Mouse (Mus musculus): ENCODE measurements around the gene Lag3. TPM values are rescaled to one million over a fixed set of nuclear protein-coding genes. Genes with fewer than 3 reads are reported as not detected.
"Not testable (repeated sequence)": the region's sequence is repeated elsewhere in the genome, so short reads cannot be mapped to it uniquely, and the experiment has no call there.

Lag3 gene
- polyA plus RNA-seq, 1 experiment, result 7.0 TPM

GRCm38 (mm10) chr6:124898359-124898758, 13.1 kb downstream of the Lag3 start:
- Histone ChIP-seq H3K27ac (ENCODE audit: insufficient read depth, low read depth, low read length) (no peak overlapping the region), H3K4me1 (ENCODE audit: control insufficient read depth, insufficient read depth, insufficient read length, low read length) (no peaks in the 10 kb centered on the region)

GRCm38 (mm10) chr6:124894113-124894512, 17.4 kb downstream of the Lag3 start:
- not testable (repeated sequence) for H3K36me3 ChIP-seq (ENCODE audit: control insufficient read depth, insufficient read depth, low read length); H3K4me3 ChIP-seq (ENCODE audit: low read depth, low read length); H3K27me3 ChIP-seq (ENCODE audit: control insufficient read depth, insufficient read depth, low read length); H3K27ac ChIP-seq (ENCODE audit: insufficient read depth, low read depth, low read length); H3K4me1 ChIP-seq (ENCODE audit: control insufficient read depth, insufficient read depth, insufficient read length, low read length)
- 80% methylated on average over 2 of the region's 2 CpGs for WGBS

More at GRCm38 (mm10) chr6:124898359-124898758, 13.1 kb downstream of the Lag3 start:
- Histone ChIP-seq H3K27me3 (ENCODE audit: control insufficient read depth, insufficient read depth, low read length) (no peaks in the 10 kb centered on the region), H3K36me3 (ENCODE audit: control insufficient read depth, insufficient read depth, low read length) (no peaks in the 10 kb centered on the region), H3K4me3 (ENCODE audit: low read depth, low read length) (no peak overlapping the region)
- TF ChIP-seq CTCF (IDR thresholded peaks at IDR 0.05; ENCODE audit: extremely low read depth, insufficient read length, insufficient replicate concordance, low read depth, low read length) (no peak), POLR2A (IDR thresholded peaks at IDR 0.05; ENCODE audit: low read depth, low read length) (no peak)
- WGBS, result 41% methylated on average over 3 of the region's 3 CpGs

GRCm38 (mm10) chr6:124890997-124891396, 20.5 kb downstream of the Lag3 start:
- no peak overlapping the region for H3K4me3 ChIP-seq (ENCODE audit: low read depth, low read length)
- no peaks in the 10 kb centered on the region for H3K36me3 ChIP-seq (ENCODE audit: control insufficient read depth, insufficient read depth, low read length)
- WGBS, result 58% methylated on average over 6 of the region's 6 CpGs
- TF ChIP-seq CTCF (IDR thresholded peaks at IDR 0.05; ENCODE audit: extremely low read depth, insufficient read length, insufficient replicate concordance, low read depth, low read length) (no peak), POLR2A (IDR thresholded peaks at IDR 0.05; ENCODE audit: low read depth, low read length) (no peak)
- no peak overlapping the region for H3K27ac ChIP-seq (ENCODE audit: insufficient read depth, low read depth, low read length)
- no peaks in the 10 kb centered on the region for H3K27me3 ChIP-seq (ENCODE audit: control insufficient read depth, insufficient read depth, low read length)
- no peaks in the 10 kb centered on the region for H3K4me1 ChIP-seq (ENCODE audit: control insufficient read depth, insufficient read depth, insufficient read length, low read length)

GRCm38 (mm10) chr6:124888555-124889125, 22.9 kb downstream of the Lag3 start:
- Histone ChIP-seq H3K4me3 (ENCODE audit: low read depth, low read length) (no peak overlapping the region), H3K27ac (ENCODE audit: insufficient read depth, low read depth, low read length) (no peak overlapping the region), H3K36me3 (ENCODE audit: control insufficient read depth, insufficient read depth, low read length) (no peaks in the 10 kb centered on the region), H3K27me3 (ENCODE audit: control insufficient read depth, insufficient read depth, low read length) (no peaks in the 10 kb centered on the region), H3K4me1 (ENCODE audit: control insufficient read depth, insufficient read depth, insufficient read length, low read length) (no peaks in the 10 kb centered on the region)
- no peak for TF ChIP-seq CTCF (IDR thresholded peaks at IDR 0.05; ENCODE audit: extremely low read depth, insufficient read length, insufficient replicate concordance, low read depth, low read length)
- WGBS, result 87% methylated on average over 6 of the region's 6 CpGs

GRCm38 (mm10) chr6:124887986-124888385, 23.5 kb downstream of the Lag3 start, which contains the start of gene Cd4:
TSS of gene Cd4 (minus strand) at chr6:124888221.
- Histone ChIP-seq H3K4me3 (ENCODE audit: low read depth, low read length) (peak within 1 kb of the TSS; percentile 36), H3K27me3 (ENCODE audit: control insufficient read depth, insufficient read depth, low read length) (no peaks in the 10 kb centered on the region), H3K4me1 (ENCODE audit: control insufficient read depth, insufficient read depth, insufficient read length, low read length) (no peaks in the 10 kb centered on the region), H3K36me3 (ENCODE audit: control insufficient read depth, insufficient read depth, low read length) (no peaks in the 10 kb centered on the region), H3K27ac (ENCODE audit: insufficient read depth, low read depth, low read length) (no peak within 1 kb of the TSS)
- 76% methylated on average over 9 of the region's 9 CpGs for WGBS
- TF ChIP-seq CTCF (IDR thresholded peaks at IDR 0.05; ENCODE audit: extremely low read depth, insufficient read length, insufficient replicate concordance, low read depth, low read length) (no peak), POLR2A (IDR thresholded peaks at IDR 0.05; ENCODE audit: low read depth, low read length) (no peak)

GRCm38 (mm10) chr6:124885956-124886381, 25.5 kb downstream of the Lag3 start:
- Histone ChIP-seq H3K36me3 (ENCODE audit: control insufficient read depth, insufficient read depth, low read length) (no peaks in the 10 kb centered on the region), H3K27me3 (ENCODE audit: control insufficient read depth, insufficient read depth, low read length) (no peaks in the 10 kb centered on the region), H3K27ac (ENCODE audit: insufficient read depth, low read depth, low read length) (no peak overlapping the region), H3K4me1 (ENCODE audit: control insufficient read depth, insufficient read depth, insufficient read length, low read length) (no peaks in the 10 kb centered on the region), H3K4me3 (ENCODE audit: low read depth, low read length) (peak overlapping the region; percentile 22)
- TF ChIP-seq POLR2A (IDR thresholded peaks at IDR 0.05; ENCODE audit: low read depth, low read length) (no peak), CTCF (IDR thresholded peaks at IDR 0.05; ENCODE audit: extremely low read depth, insufficient read length, insufficient replicate concordance, low read depth, low read length) (no peak)
- WGBS, result 91% methylated on average over 8 of the region's 8 CpGs

GRCm38 (mm10) chr6:124884714-124885500, 26.6 kb downstream of the Lag3 start:
- TF ChIP-seq CTCF (IDR thresholded peaks at IDR 0.05; ENCODE audit: extremely low read depth, insufficient read length, insufficient replicate concordance, low read depth, low read length) (no peak), POLR2A (IDR thresholded peaks at IDR 0.05; ENCODE audit: low read depth, low read length) (no peak)
- Histone ChIP-seq H3K4me3 (ENCODE audit: low read depth, low read length) (no peak overlapping the region), H3K4me1 (ENCODE audit: control insufficient read depth, insufficient read depth, insufficient read length, low read length) (no peaks in the 10 kb centered on the region), H3K36me3 (ENCODE audit: control insufficient read depth, insufficient read depth, low read length) (no peaks in the 10 kb centered on the region), H3K27ac (ENCODE audit: insufficient read depth, low read depth, low read length) (no peak overlapping the region), H3K27me3 (ENCODE audit: control insufficient read depth, insufficient read depth, low read length) (no peaks in the 10 kb centered on the region)
- WGBS, result 69% methylated on average over 10 of the region's 10 CpGs
